Mouse (Mus musculus) left cerebral cortex, adult 2 months (tissue): ENCODE results near the gene Prkg1. TPM values are rescaled to one million over a fixed set of nuclear protein-coding genes. Genes with fewer than 3 reads are reported as not detected.

Source experiments
- DNase-seq, 2 experiments: peaks; one replicate each; pipeline ENCODE4 v3.0.0; 2021 to 2022; ENCODE audit warnings: low spot score in 2 of 2, mixed read lengths in 1 of 2; ENCODE audit errors: extremely low spot score in 1 of 2
- H3K27ac ChIP-seq: fragments of 200-600 bp; 2 replicates; pipeline ENCODE4 v1.8.1; 2022
- H3K4me3 ChIP-seq: fragments of 200-600 bp; 2 replicates; pipeline ENCODE4 v1.8.1; 2022
- CTCF ChIP-seq: fragments of 200-600 bp; IDR thresholded peaks from 2 replicates; pipeline ENCODE4 v1.8.1; 2022; ENCODE audit warnings: antibody characterized with exemption, mild to moderate bottlenecking, moderate library complexity
- intact Hi-C: fragments of 180-260 bp; cut with DNase I; formaldehyde crosslinking; loops from one replicate; pipeline ENCODE4 v1.15.1; 2025
- long read RNA-seq, 2 experiments: library from polyadenylated mRNA; stranded (forward); transcript quantifications; one replicate each; pipeline ENCODE4 v2.0.0; 2021; ENCODE audit warnings: borderline mapping rate in 2 of 2
- total RNA-seq, 2 experiments: library from RNA; stranded (reverse); gene quantifications; 2 replicates each; pipeline ENCODE4 v1.2.3; 2021

Prkg1 gene
- total RNA-seq = 10 to 100 TPM; 18.9 to 21.9 TPM
- long read RNA-seq, experiment 1, partial matches to known transcripts = 1 of 10 reads
- long read RNA-seq, experiment 1, other reads (novel, unspliced or antisense) = 9 of 10 reads
- long read RNA-seq, experiment 2, partial matches to known transcripts = 1 of 8 reads
- long read RNA-seq, experiment 2, other reads (novel, unspliced or antisense) = 7 of 8 reads

DNA sequence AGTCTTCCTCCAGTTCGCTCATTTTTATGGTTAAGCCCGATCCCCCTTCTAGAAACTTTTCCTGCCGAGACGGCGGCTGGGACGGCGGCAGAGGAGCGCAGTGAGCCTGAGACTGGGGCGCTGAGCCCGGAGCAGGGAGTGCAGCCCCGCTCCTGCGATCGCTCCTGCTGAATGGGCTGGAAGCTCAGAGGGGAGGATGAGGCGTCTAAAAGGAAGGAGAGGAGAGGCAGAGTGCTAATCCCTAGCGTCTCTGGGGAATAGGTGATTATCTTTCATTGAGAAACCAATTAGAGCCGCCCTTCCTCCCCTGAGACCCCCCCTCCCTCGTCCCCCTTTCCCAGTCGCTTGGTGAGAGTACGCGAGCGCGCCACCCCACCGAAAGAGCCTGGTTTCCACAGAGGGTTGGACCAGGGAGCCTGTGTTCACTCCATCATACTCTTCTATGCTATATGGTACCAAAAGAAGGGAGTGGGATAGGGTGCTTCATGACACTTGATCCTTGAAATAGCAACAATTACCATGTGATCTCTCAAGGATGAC lies at the start of gene Prkg1:
Gene Prkg1 (minus strand): TSS at position 233 of the 540 bp plus-strand sequence.
- DNase-seq = peak in 1 of 2 experiments; percentile 13
- peak within 1 kb of the TSS; percentile 53 for H3K4me3 ChIP-seq
- intact Hi-C loops = loop anchor here (5.0 kb wide), 1 partner anchor 202 kb away; no protein-coding TSS in a partner anchor
- peak within 1 kb of the TSS; percentile 44; the same call in 1 of the 2 replicates for H3K27ac ChIP-seq
- no peak for TF ChIP-seq CTCF

DNA sequence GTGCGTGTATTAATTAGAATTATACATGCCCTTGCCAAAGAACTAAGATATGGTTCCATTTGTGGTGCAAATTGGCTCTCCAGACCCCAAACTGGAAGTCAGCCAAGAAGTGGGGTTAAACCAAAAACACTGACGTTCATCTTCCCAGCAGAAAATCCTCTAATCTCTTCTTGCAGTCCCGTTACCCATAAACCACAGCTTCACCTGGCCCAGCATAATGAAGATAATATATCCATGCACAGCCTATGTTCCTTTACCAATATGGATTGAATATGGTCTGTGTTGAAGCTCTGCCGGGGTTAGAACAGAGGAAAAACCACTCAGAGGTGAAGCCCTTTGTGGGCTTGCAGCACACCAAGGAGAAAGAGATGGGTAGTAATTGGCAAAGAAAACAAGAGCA lies 48.3 kb upstream of the Prkg1 start:
- no peak for DNase-seq
- no peak overlapping the region for H3K27ac ChIP-seq
- intact Hi-C loops = no loop called here
- no peak for TF ChIP-seq CTCF
- H3K4me3 ChIP-seq = no peak overlapping the region

DNA sequence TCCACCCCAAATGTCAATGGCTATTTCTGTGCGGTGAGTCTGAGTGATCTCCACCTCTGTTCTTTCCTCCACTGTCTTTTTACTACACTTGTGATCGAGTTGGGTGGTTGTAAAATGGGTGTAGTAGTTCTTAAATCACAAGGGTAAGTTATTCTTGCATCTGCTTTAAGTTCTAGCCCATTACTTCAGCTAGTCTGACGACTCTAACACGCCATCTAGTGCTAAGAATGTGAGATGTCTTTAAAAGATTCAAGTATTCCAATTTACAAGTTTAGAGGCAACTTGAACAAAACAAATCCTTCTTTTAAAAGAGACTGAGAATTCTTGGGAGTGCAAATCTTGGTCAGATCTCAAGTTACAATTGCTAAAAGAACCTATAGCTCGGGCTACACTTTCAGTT lies 46.5 kb upstream of the Prkg1 start:
- intact Hi-C loops = no loop called here
- Histone ChIP-seq H3K27ac (no peak overlapping the region), H3K4me3 (no peak overlapping the region)
- peak; percentile 59 for TF ChIP-seq CTCF
- DNase-seq = no peak

DNA sequence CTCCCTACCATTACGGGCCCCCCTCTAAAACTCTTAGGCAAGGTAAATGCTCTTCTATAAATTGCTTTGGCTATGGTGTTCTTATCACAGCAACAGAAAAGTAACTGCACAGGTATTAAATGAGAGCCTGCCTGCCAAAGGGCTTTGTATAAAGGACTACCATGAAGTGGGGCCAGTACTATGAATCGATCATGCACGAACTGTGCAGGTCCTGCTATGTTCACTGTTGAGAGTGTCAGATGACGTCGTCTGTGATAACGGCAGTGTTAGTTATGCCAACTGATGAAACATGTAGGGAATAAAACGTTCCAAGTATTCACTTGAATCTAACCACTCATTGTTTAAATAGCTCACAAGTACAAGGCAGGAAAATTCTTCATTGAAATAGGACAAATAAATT lies 40.6 kb upstream of the Prkg1 start:
- H3K4me3 ChIP-seq = no peak overlapping the region
- TF ChIP-seq CTCF = no peak
- intact Hi-C loops = no loop called here
- DNase-seq = no peak
- H3K27ac ChIP-seq = no peak overlapping the region

DNA sequence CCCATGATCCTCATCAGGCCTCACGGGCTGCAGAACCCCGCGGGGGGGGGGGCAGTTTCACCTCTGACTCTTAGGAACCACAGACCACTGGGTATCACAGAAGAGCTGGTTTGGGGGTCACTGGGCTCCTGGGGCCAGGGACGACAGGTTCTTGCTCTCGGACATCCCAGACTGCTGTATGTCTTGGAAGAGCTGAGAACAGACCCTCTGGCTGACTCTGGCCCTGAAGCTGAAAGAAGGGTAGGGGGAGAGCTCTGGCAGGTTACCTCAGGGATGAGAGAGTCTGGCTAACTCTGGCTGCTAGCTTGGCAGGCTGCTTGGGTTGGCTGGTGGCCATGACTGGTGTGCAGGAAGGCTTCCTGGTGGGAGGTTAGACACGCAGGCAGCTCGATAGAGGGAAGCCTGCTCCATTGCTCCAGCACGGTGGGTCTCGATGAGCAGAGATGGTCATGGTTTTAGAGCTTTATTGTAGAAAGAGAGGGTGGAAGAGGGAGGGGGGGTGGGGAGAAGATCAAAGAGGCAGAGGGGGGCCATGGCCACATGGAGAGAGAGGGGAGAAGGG lies 30.7 kb upstream of the Prkg1 start:
- DNase-seq = peak in 1 of 2 experiments; percentile 10

DNA sequence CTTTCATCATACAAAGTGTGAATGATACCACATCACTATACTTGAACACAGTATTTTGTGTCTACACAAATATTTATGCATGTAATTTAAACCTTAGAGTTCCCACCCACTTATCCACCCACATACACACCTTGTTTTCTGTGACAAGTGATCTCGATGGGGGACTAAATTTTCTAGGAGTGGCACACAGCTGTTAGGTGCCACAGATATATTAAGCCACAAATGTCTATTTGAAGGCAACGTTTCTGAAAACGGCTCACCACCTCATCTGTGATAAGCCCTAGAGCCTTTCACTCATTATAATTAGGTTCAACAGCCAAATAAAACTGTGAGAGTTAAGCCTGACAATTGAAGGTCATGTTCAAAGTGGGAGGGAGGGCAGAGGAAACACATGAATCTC lies 26.9 kb upstream of the Prkg1 start:
- no peak for DNase-seq
- no peak overlapping the region for H3K4me3 ChIP-seq
- no peak overlapping the region for H3K27ac ChIP-seq
- no peak for TF ChIP-seq CTCF
- intact Hi-C loops = no loop called here

More for the DNA sequence above, 30.7 kb upstream of the Prkg1 start:
- TF ChIP-seq CTCF = no peak
- intact Hi-C loops = no loop called here
- no peak overlapping the region for H3K27ac ChIP-seq
- no peak overlapping the region for H3K4me3 ChIP-seq

DNA sequence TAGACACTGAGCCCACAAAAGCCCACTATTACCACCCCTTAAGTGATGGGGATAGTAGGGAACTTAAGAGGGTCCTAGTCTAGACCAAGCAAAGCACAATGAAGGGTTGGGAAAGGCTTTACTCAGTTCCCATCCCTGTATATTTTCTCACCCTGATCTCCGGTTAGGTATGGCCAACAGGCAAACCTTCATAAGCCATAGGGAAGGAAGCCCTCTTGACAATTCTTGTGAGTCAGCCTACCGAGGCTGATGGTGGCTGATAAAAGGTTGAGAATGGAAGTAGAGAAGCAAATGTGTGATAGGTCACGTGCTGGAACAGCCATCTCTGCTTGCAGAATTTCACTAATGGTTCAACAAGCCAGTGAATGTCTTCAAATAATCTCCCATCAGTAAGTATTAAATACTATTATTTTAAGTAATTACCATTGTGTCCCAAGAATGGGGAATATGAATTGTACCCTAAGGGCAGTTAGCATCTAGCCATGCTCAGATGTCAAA lies 16.7 kb upstream of the Prkg1 start:
- Histone ChIP-seq H3K4me3 (no peak overlapping the region), H3K27ac (no peak overlapping the region)
- no peak for DNase-seq
- intact Hi-C loops = no loop called here
- no peak for TF ChIP-seq CTCF

DNA sequence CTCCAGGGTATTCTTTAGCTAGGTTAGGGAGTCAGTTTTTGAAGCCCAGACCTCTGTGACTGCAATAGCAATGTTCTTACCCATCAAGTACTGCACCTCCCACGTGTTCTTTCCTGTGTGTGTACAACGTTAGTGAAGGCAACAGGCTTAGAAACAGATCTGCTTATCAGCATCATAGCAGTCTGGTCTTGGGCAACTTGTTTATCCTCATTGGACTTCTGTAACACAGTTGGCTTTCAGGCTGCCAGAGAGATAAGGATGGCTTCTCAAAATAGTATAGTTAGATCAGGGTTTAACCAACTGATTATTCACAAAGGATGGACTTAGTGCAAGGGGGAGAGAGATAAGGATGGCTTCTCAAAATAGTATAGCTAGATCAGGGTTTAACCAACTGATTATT lies 16.2 kb upstream of the Prkg1 start:
- intact Hi-C loops = no loop called here
- DNase-seq = no peak
- Histone ChIP-seq H3K4me3 (no peak overlapping the region), H3K27ac (no peak overlapping the region)
- TF ChIP-seq CTCF = no peak

DNA sequence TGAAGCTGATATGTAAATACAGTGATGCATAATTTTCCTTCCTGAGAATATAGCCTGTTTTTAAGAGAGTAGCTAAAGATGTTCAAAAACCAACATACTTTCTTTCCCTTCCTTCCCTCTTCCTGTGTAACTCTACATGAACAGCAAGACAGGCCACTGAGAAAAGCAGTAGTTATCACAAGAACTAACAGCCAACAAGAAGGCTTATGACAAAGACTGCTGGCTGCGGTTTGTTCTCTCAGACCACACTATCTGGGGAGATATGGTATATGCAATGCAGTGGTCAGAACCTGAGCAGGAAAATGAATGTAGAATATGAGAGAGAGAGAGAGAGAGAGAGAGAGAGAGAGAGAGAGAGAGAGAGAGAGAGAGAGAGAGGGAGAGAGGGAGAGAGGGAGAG lies 15.4 kb upstream of the Prkg1 start:
- DNase-seq = no peak
- Histone ChIP-seq H3K27ac (no peak overlapping the region), H3K4me3 (no peak overlapping the region)
- no peak for TF ChIP-seq CTCF
- intact Hi-C loops = no loop called here

DNA sequence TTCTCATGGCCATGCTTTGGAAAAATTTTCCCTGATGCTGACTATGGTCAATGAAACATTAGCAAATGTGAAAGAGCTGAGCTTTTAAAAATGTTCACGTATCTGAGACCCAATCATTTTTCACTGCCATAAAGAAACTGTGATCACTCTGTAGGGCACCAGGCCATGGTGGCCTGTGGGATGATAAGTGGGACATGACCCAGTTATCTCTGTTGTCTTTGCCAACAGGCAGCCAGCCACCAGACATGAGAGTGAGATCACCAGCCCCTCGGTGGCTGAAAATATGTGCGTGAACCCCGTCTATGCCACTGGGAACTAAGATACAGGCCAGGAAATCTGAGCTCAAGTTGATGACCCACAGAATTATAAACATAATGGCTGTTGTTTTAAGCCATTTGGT lies 14.2 kb upstream of the Prkg1 start:
- no peak for TF ChIP-seq CTCF
- Histone ChIP-seq H3K4me3 (no peak overlapping the region), H3K27ac (no peak overlapping the region)
- intact Hi-C loops = no loop called here
- no peak for DNase-seq

DNA sequence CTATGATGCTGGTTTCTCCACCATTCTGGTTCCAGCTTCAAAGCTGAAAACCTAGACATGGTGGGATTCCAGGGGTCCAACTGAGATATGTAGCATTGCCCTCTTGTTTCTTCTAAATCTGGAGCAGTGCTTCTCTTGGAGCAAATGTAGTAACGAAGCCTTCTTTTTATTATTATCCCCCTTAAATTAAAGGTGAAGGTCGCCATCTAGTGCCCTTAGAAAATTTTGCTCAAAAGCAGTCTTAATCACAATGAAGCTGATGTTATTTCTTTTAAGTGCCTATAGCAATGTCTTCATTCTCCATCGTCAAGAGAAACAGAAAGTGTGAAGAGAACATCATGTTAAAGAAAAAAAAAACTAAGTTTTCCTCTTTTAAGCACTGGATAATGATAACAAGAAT lies 2.2 kb upstream of the Prkg1 start:
- peak; percentile 50 for TF ChIP-seq CTCF
- no peak for DNase-seq
- Histone ChIP-seq H3K27ac (no peak overlapping the region), H3K4me3 (no peak overlapping the region)
- intact Hi-C loops = loop anchor here (5.0 kb wide), 1 partner anchor 200 kb away; no protein-coding TSS in a partner anchor

DNA sequence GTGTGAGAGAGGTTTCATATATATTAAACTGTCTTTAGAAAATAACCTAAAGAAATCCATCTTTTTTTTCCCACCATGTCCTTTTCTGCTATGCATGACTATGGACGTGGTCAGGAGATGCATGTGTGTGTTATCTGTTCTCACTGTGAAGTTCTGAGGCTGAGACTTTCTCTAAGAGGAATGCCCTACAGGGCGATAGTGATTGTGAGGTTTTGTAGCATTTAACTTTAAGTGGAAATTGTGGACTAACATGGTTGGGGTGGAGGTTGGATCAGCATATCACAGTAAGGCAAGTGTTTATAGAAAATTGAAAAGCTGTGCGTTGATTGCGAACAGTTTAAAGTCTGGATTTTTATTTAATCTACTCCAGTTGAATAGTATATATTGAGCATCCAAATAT lies 618 bp upstream of the Prkg1 start:
- no peak for TF ChIP-seq CTCF
- intact Hi-C loops = loop anchor here (5.0 kb wide), 1 partner anchor 202 kb away; no protein-coding TSS in a partner anchor
- Histone ChIP-seq H3K4me3 (no peak overlapping the region), H3K27ac (no peak overlapping the region)
- no peak for DNase-seq
